Mouse (Mus musculus): ENCODE measurements at regions not wholly inside any gene's neighbourhood (a gene's known extent, or its start where the extent isn't known, plus 50 kb on each side); places are given as distances from the start of the nearest gene placed in this dataset.

- Histone ChIP-seq H3K27ac (no peak overlapping the region), H3K4me3 (no peak overlapping the region), H3K27me3 (ENCODE audit: poor library complexity, severe bottlenecking) (no peaks in the 10 kb centered on the region), H3K36me3 (replicated peaks) (no peaks in the 10 kb centered on the region), H3K4me1 (no peaks in the 10 kb centered on the region), H3K9me3 (no peaks in the 10 kb centered on the region)
- DNase-seq (ENCODE audit: extremely low spot score, low spot score) = no peak
- WGBS = 93% methylated on average over 5 of the region's 5 CpGs
These were observed 247.8 kb upstream of the Maf start for GRCm38 (mm10) chr8:115955371-115955770.

- H3K27me3 ChIP-seq (ENCODE audit: poor library complexity, severe bottlenecking) = no peaks in the 10 kb centered on the region
- 88% methylated on average over 7 of the region's 7 CpGs for WGBS
- no peaks in the 10 kb centered on the region for H3K36me3 ChIP-seq (replicated peaks)
- no peaks in the 10 kb centered on the region for H3K9me3 ChIP-seq
- no peak overlapping the region for H3K4me3 ChIP-seq
- DNase-seq (ENCODE audit: extremely low spot score, low spot score) = no peak
- no peak overlapping the region for H3K27ac ChIP-seq
- H3K4me1 ChIP-seq = no peaks in the 10 kb centered on the region
These were observed 246.3 kb upstream of the Maf start for GRCm38 (mm10) chr8:115953783-115954470.

- Histone ChIP-seq H3K4me1 (no peaks in the 10 kb centered on the region), H3K36me3 (replicated peaks) (no peaks in the 10 kb centered on the region), H3K4me3 (no peak overlapping the region), H3K9me3 (no peaks in the 10 kb centered on the region), H3K27me3 (ENCODE audit: poor library complexity, severe bottlenecking) (no peaks in the 10 kb centered on the region), H3K27ac (no peak overlapping the region)
- WGBS = 95% methylated on average over 1 of the region's 1 CpGs
- no peak for DNase-seq (ENCODE audit: extremely low spot score, low spot score)
These were observed 244.9 kb upstream of the Maf start for GRCm38 (mm10) chr8:115952496-115952895.

GRCm38 (mm10) chr8:115948916-115949315, 241.3 kb upstream of the Maf start:
- no peak overlapping the region for H3K4me3 ChIP-seq
- no peak for DNase-seq (ENCODE audit: extremely low spot score, low spot score)
- no peak overlapping the region for H3K27ac ChIP-seq
- H3K9me3 ChIP-seq = no peaks in the 10 kb centered on the region
- H3K4me1 ChIP-seq = no peaks in the 10 kb centered on the region
- 86% methylated on average over 2 of the region's 2 CpGs for WGBS
- no peaks in the 10 kb centered on the region for H3K27me3 ChIP-seq (ENCODE audit: poor library complexity, severe bottlenecking)
- no peaks in the 10 kb centered on the region for H3K36me3 ChIP-seq (replicated peaks)

GRCm38 (mm10) chr8:115948036-115948435, 240.4 kb upstream of the Maf start:
- Histone ChIP-seq H3K36me3 (replicated peaks) (no peaks in the 10 kb centered on the region), H3K4me1 (peaks cover 6% of the 10 kb centered on the region), H3K9me3 (no peaks in the 10 kb centered on the region), H3K27ac (no peak overlapping the region), H3K27me3 (ENCODE audit: poor library complexity, severe bottlenecking) (no peaks in the 10 kb centered on the region), H3K4me3 (no peak overlapping the region)
- WGBS = 84% methylated on average over 2 of the region's 2 CpGs
- DNase-seq (ENCODE audit: extremely low spot score, low spot score) = no peak

- 0 out of 2 replicates have a peak overlapping the region, but pooled peaks have one; percentile 25 for H3K27ac ChIP-seq
- 68% methylated on average over 16 of the region's 16 CpGs for WGBS
- H3K27me3 ChIP-seq (ENCODE audit: poor library complexity, severe bottlenecking) = no peaks in the 10 kb centered on the region
- H3K4me1 ChIP-seq = peaks cover 8% of the 10 kb centered on the region
- no peaks in the 10 kb centered on the region for H3K9me3 ChIP-seq
- H3K4me3 ChIP-seq = no peak overlapping the region
- H3K36me3 ChIP-seq (replicated peaks) = no peaks in the 10 kb centered on the region
- peak; percentile 14 for DNase-seq (ENCODE audit: extremely low spot score, low spot score)
These were observed 235.3 kb upstream of the Maf start for GRCm38 (mm10) chr8:115942731-115943509.

- H3K36me3 ChIP-seq (replicated peaks) = no peaks in the 10 kb centered on the region
- no peak overlapping the region for H3K4me3 ChIP-seq
- no peaks in the 10 kb centered on the region for H3K9me3 ChIP-seq
- 87% methylated on average over 8 of the region's 8 CpGs for WGBS
- H3K27ac ChIP-seq = no peak overlapping the region
- no peaks in the 10 kb centered on the region for H3K27me3 ChIP-seq (ENCODE audit: poor library complexity, severe bottlenecking)
- peaks cover 3% of the 10 kb centered on the region; the same call in 1 of the 2 replicates for H3K4me1 ChIP-seq
- DNase-seq (ENCODE audit: extremely low spot score, low spot score) = no peak
These were observed 222.0 kb upstream of the Maf start for GRCm38 (mm10) chr8:115929472-115930210.

GRCm38 (mm10) chr8:115921889-115922288, 214.3 kb upstream of the Maf start:
- WGBS = 90% methylated on average over 6 of the region's 6 CpGs
- Histone ChIP-seq H3K27ac (no peak overlapping the region), H3K27me3 (ENCODE audit: poor library complexity, severe bottlenecking) (no peaks in the 10 kb centered on the region), H3K36me3 (replicated peaks) (no peaks in the 10 kb centered on the region), H3K4me3 (no peak overlapping the region), H3K4me1 (no peaks in the 10 kb centered on the region), H3K9me3 (no peaks in the 10 kb centered on the region)
- no peak for DNase-seq (ENCODE audit: extremely low spot score, low spot score)

- WGBS = 92% methylated on average over 5 of the region's 5 CpGs
- no peaks in the 10 kb centered on the region for H3K9me3 ChIP-seq
- H3K4me3 ChIP-seq = no peak overlapping the region
- no peak for DNase-seq (ENCODE audit: extremely low spot score, low spot score)
- no peak overlapping the region for H3K27ac ChIP-seq
- no peaks in the 10 kb centered on the region for H3K27me3 ChIP-seq (ENCODE audit: poor library complexity, severe bottlenecking)
- H3K4me1 ChIP-seq = no peaks in the 10 kb centered on the region
- H3K36me3 ChIP-seq (replicated peaks) = no peaks in the 10 kb centered on the region
These were observed 199.1 kb upstream of the Maf start for GRCm38 (mm10) chr8:115906650-115907049.

GRCm38 (mm10) chr8:115903853-115904420, 196.3 kb upstream of the Maf start:
- Histone ChIP-seq H3K4me3 (no peak overlapping the region), H3K27me3 (ENCODE audit: poor library complexity, severe bottlenecking) (no peaks in the 10 kb centered on the region), H3K36me3 (replicated peaks) (no peaks in the 10 kb centered on the region), H3K9me3 (no peaks in the 10 kb centered on the region), H3K27ac (no peak overlapping the region), H3K4me1 (no peaks in the 10 kb centered on the region)
- no peak for DNase-seq (ENCODE audit: extremely low spot score, low spot score)
- 87% methylated on average over 6 of the region's 6 CpGs for WGBS

- 91% methylated on average over 6 of the region's 6 CpGs for WGBS
- H3K36me3 ChIP-seq (replicated peaks) = no peaks in the 10 kb centered on the region
- no peak for DNase-seq (ENCODE audit: extremely low spot score, low spot score)
These were observed 190.1 kb upstream of the Maf start for GRCm38 (mm10) chr8:115897521-115898178.

GRCm38 (mm10) chr8:115897086-115897485, 189.5 kb upstream of the Maf start:
- Histone ChIP-seq H3K4me3 (no peak overlapping the region), H3K27me3 (ENCODE audit: poor library complexity, severe bottlenecking) (no peaks in the 10 kb centered on the region), H3K9me3 (no peaks in the 10 kb centered on the region), H3K27ac (no peak overlapping the region), H3K4me1 (no peaks in the 10 kb centered on the region), H3K36me3 (replicated peaks) (no peaks in the 10 kb centered on the region)
- no peak for DNase-seq (ENCODE audit: extremely low spot score, low spot score)
- whole genome bisulfite sequencing = 85% methylated on average over 4 of the region's 4 CpGs

More at GRCm38 (mm10) chr8:115897521-115898178, 190.1 kb upstream of the Maf start:
- Histone ChIP-seq H3K27me3 (ENCODE audit: poor library complexity, severe bottlenecking) (no peaks in the 10 kb centered on the region), H3K4me1 (no peaks in the 10 kb centered on the region), H3K4me3 (no peak overlapping the region), H3K27ac (no peak overlapping the region), H3K9me3 (no peaks in the 10 kb centered on the region)

Data from forebrain, embryonic 10.5 days (tissue).